Mouse (Mus musculus): ENCODE results near the gene Srd5a1. TPM values are rescaled to one million over a fixed set of nuclear protein-coding genes. Genes with fewer than 3 reads are reported as not detected.
A peak's percentile ranks its signal among the peaks of the same experiment; 100 is the strongest.
"Not testable (repeated sequence)": the region's sequence is repeated elsewhere in the genome, so short reads cannot be mapped to it uniquely, and the experiment has no call there.

The Srd5a1 gene
- polyA plus RNA-seq, 1 experiment from 2014 or later = 32.3 TPM

- under 1% methylated on average over 39 of the region's 40 CpGs for WGBS
- Histone ChIP-seq H3K27me3 (ENCODE audit: control insufficient read depth, insufficient read depth, low read depth, low read length) (no peaks in the 10 kb centered on the region), H3K4me1 (ENCODE audit: control insufficient read depth, insufficient read depth, low read length) (peaks cover 7% of the 10 kb centered on the region; the same call in 1 of the 2 replicates), H3K4me3 (ENCODE audit: low read depth, low read length) (peak overlapping the region; percentile 68), H3K9ac (ENCODE audit: low read depth, low read length) (peak overlapping the region; percentile 70), H3K4me2 (ENCODE audit: low read length) (peak overlapping the region; percentile 96), H3K36me3 (ENCODE audit: control insufficient read depth, insufficient read depth, low read length) (peaks cover 4% of the 10 kb centered on the region; the same call in 1 of the 2 replicates), H3K9me3 (replicated peaks; ENCODE audit: control insufficient read depth, low read length, poor library complexity, severe bottlenecking) (no peaks in the 10 kb centered on the region), H3K27ac (ENCODE audit: low read length) (peak overlapping the region; percentile 47; the same call in 1 of the 2 replicates)
- peak; percentile 91 for ATAC-seq
Measured at GRCm38 (mm10) chr13:69610751-69611397, 368 bp downstream of the Srd5a1 start.

GRCm38 (mm10) chr13:69608734-69609133 is 2.5 kb downstream of the Srd5a1 start:
- no peak overlapping the region for H3K4me3 ChIP-seq (ENCODE audit: low read depth, low read length)
- ATAC-seq = no peak
- 89% methylated on average over 8 of the region's 8 CpGs for WGBS
- H3K9me3 ChIP-seq (replicated peaks; ENCODE audit: control insufficient read depth, low read length, poor library complexity, severe bottlenecking) = no peaks in the 10 kb centered on the region
- H3K27me3 ChIP-seq (ENCODE audit: control insufficient read depth, insufficient read depth, low read depth, low read length) = no peaks in the 10 kb centered on the region
- H3K4me2 ChIP-seq (ENCODE audit: low read length) = no peak overlapping the region
- peaks cover 7% of the 10 kb centered on the region; the same call in 1 of the 2 replicates for H3K4me1 ChIP-seq (ENCODE audit: control insufficient read depth, insufficient read depth, low read length)
- H3K9ac ChIP-seq (ENCODE audit: low read depth, low read length) = no peak overlapping the region
- no peak overlapping the region for H3K27ac ChIP-seq (ENCODE audit: low read length)
- no peaks in the 10 kb centered on the region for H3K36me3 ChIP-seq (ENCODE audit: control insufficient read depth, insufficient read depth, low read length)

- no peaks in the 10 kb centered on the region for H3K27me3 ChIP-seq (ENCODE audit: control insufficient read depth, insufficient read depth, low read depth, low read length)
- H3K36me3 ChIP-seq (ENCODE audit: control insufficient read depth, insufficient read depth, low read length) = no peaks in the 10 kb centered on the region
- H3K4me1 ChIP-seq (ENCODE audit: control insufficient read depth, insufficient read depth, low read length) = no peaks in the 10 kb centered on the region
- no peak overlapping the region for H3K9ac ChIP-seq (ENCODE audit: low read depth, low read length)
- H3K4me3 ChIP-seq (ENCODE audit: low read depth, low read length) = no peak overlapping the region
- H3K27ac ChIP-seq (ENCODE audit: low read length) = no peak overlapping the region
- WGBS = 94% methylated on average over 1 of the region's 1 CpGs
- H3K9me3 ChIP-seq (replicated peaks; ENCODE audit: control insufficient read depth, low read length, poor library complexity, severe bottlenecking) = no peaks in the 10 kb centered on the region
- no peak overlapping the region for H3K4me2 ChIP-seq (ENCODE audit: low read length)
- ATAC-seq = no peak
Measured at GRCm38 (mm10) chr13:69604670-69605069, 6.6 kb downstream of the Srd5a1 start.

GRCm38 (mm10) chr13:69601321-69601720 is 9.9 kb downstream of the Srd5a1 start:
- no peaks in the 10 kb centered on the region for H3K36me3 ChIP-seq (ENCODE audit: control insufficient read depth, insufficient read depth, low read length)
- no peak overlapping the region for H3K4me3 ChIP-seq (ENCODE audit: low read depth, low read length)
- WGBS = 87% methylated on average over 5 of the region's 5 CpGs
- no peaks in the 10 kb centered on the region for H3K4me1 ChIP-seq (ENCODE audit: control insufficient read depth, insufficient read depth, low read length)
- H3K27ac ChIP-seq (ENCODE audit: low read length) = no peak overlapping the region
- ATAC-seq = no peak
- no peak overlapping the region for H3K4me2 ChIP-seq (ENCODE audit: low read length)
- H3K9me3 ChIP-seq (replicated peaks; ENCODE audit: control insufficient read depth, low read length, poor library complexity, severe bottlenecking) = no peaks in the 10 kb centered on the region
- H3K9ac ChIP-seq (ENCODE audit: low read depth, low read length) = no peak overlapping the region
- H3K27me3 ChIP-seq (ENCODE audit: control insufficient read depth, insufficient read depth, low read depth, low read length) = no peaks in the 10 kb centered on the region

GRCm38 (mm10) chr13:69600863-69601262 is 10.4 kb downstream of the Srd5a1 start:
- H3K27me3 ChIP-seq (ENCODE audit: control insufficient read depth, insufficient read depth, low read depth, low read length); H3K4me3 ChIP-seq (ENCODE audit: low read depth, low read length); H3K36me3 ChIP-seq (ENCODE audit: control insufficient read depth, insufficient read depth, low read length); H3K27ac ChIP-seq (ENCODE audit: low read length); H3K9me3 ChIP-seq (replicated peaks; ENCODE audit: control insufficient read depth, low read length, poor library complexity, severe bottlenecking); H3K4me2 ChIP-seq (ENCODE audit: low read length); H3K9ac ChIP-seq (ENCODE audit: low read depth, low read length); ATAC-seq; H3K4me1 ChIP-seq (ENCODE audit: control insufficient read depth, insufficient read depth, low read length): not testable (repeated sequence)
- WGBS = 87% methylated on average over 5 of the region's 5 CpGs

GRCm38 (mm10) chr13:69598867-69599266 is 12.4 kb downstream of the Srd5a1 start:
- Histone ChIP-seq H3K9me3 (replicated peaks; ENCODE audit: control insufficient read depth, low read length, poor library complexity, severe bottlenecking) (no peaks in the 10 kb centered on the region), H3K36me3 (ENCODE audit: control insufficient read depth, insufficient read depth, low read length) (no peaks in the 10 kb centered on the region), H3K27ac (ENCODE audit: low read length) (no peak overlapping the region), H3K9ac (ENCODE audit: low read depth, low read length) (no peak overlapping the region), H3K4me3 (ENCODE audit: low read depth, low read length) (no peak overlapping the region), H3K4me1 (ENCODE audit: control insufficient read depth, insufficient read depth, low read length) (no peaks in the 10 kb centered on the region), H3K4me2 (ENCODE audit: low read length) (no peak overlapping the region), H3K27me3 (ENCODE audit: control insufficient read depth, insufficient read depth, low read depth, low read length) (no peaks in the 10 kb centered on the region)
- WGBS = 92% methylated on average over 10 of the region's 10 CpGs
- no peak for ATAC-seq

- Histone ChIP-seq H3K9me3 (replicated peaks; ENCODE audit: control insufficient read depth, low read length, poor library complexity, severe bottlenecking) (no peaks in the 10 kb centered on the region), H3K4me2 (ENCODE audit: low read length) (no peak overlapping the region), H3K9ac (ENCODE audit: low read depth, low read length) (no peak overlapping the region), H3K27ac (ENCODE audit: low read length) (no peak overlapping the region), H3K4me1 (ENCODE audit: control insufficient read depth, insufficient read depth, low read length) (no peaks in the 10 kb centered on the region), H3K4me3 (ENCODE audit: low read depth, low read length) (no peak overlapping the region), H3K36me3 (ENCODE audit: control insufficient read depth, insufficient read depth, low read length) (no peaks in the 10 kb centered on the region), H3K27me3 (ENCODE audit: control insufficient read depth, insufficient read depth, low read depth, low read length) (no peaks in the 10 kb centered on the region)
- WGBS = 96% methylated on average over 2 of the region's 2 CpGs
- ATAC-seq = no peak
Measured at GRCm38 (mm10) chr13:69596515-69596914, 14.7 kb downstream of the Srd5a1 start.

GRCm38 (mm10) chr13:69595911-69596310 is 15.3 kb downstream of the Srd5a1 start:
- H3K4me2 ChIP-seq (ENCODE audit: low read length) = no peak overlapping the region
- H3K27me3 ChIP-seq (ENCODE audit: control insufficient read depth, insufficient read depth, low read depth, low read length) = no peaks in the 10 kb centered on the region
- H3K9me3 ChIP-seq (replicated peaks; ENCODE audit: control insufficient read depth, low read length, poor library complexity, severe bottlenecking) = no peaks in the 10 kb centered on the region
- no peaks in the 10 kb centered on the region for H3K4me1 ChIP-seq (ENCODE audit: control insufficient read depth, insufficient read depth, low read length)
- ATAC-seq = no peak
- WGBS = 91% methylated on average over 6 of the region's 6 CpGs
- H3K36me3 ChIP-seq (ENCODE audit: control insufficient read depth, insufficient read depth, low read length) = no peaks in the 10 kb centered on the region
- no peak overlapping the region for H3K9ac ChIP-seq (ENCODE audit: low read depth, low read length)
- H3K27ac ChIP-seq (ENCODE audit: low read length) = no peak overlapping the region
- H3K4me3 ChIP-seq (ENCODE audit: low read depth, low read length) = no peak overlapping the region

GRCm38 (mm10) chr13:69594577-69595256 is 16.5 kb downstream of the Srd5a1 start:
- Histone ChIP-seq H3K4me1 (ENCODE audit: control insufficient read depth, insufficient read depth, low read length) (no peaks in the 10 kb centered on the region), H3K27me3 (ENCODE audit: control insufficient read depth, insufficient read depth, low read depth, low read length) (no peaks in the 10 kb centered on the region), H3K36me3 (ENCODE audit: control insufficient read depth, insufficient read depth, low read length) (no peaks in the 10 kb centered on the region), H3K27ac (ENCODE audit: low read length) (no peak overlapping the region), H3K9me3 (replicated peaks; ENCODE audit: control insufficient read depth, low read length, poor library complexity, severe bottlenecking) (no peaks in the 10 kb centered on the region), H3K4me3 (ENCODE audit: low read depth, low read length) (no peak overlapping the region), H3K4me2 (ENCODE audit: low read length) (no peak overlapping the region), H3K9ac (ENCODE audit: low read depth, low read length) (no peak overlapping the region)
- ATAC-seq = no peak
- WGBS = 90% methylated on average over 7 of the region's 7 CpGs
